ENCODE assay signal across 9 mouse cellular contexts in the genomic region with DNA sequence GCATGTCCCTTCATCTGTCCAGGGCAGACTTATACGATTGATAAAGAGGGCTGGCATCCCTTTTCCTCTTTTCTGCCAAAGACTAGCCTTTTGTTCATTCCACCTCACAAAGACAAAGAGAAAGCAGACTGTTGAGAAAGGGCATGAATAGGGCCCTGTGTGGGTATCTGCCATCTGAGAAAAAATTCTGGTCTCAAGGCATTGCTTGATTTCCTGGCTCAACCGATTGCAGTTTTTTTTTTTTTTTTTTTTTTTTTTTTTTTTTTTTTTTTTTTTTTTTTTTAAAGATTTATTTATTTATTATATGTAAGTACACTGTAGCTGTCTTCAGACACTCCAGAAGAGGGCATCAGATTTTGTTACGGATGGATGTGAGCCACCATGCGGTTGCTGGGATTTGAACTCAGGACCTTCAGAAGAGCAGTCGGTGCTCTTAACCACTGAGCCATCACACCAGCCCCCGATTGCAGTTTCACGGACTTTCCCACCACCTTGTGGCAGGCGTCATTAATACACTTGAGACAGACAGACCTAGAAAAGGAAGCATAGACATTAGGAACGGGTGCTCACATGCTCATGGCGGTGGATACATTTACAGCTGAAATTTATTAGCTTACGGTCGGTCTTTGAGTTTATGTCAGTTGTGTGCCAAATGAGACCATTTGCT. TPM values are rescaled to one million over a fixed set of nuclear protein-coding genes. Genes with fewer than 3 reads are reported as not detected.
DNase-seq lines count a peak whose midpoint lies in the region; ATAC-seq and TF ChIP-seq lines count a peak whose summit lies in the region.
"Not testable (repeated sequence)": the region's sequence is repeated elsewhere in the genome, so short reads cannot be mapped to it uniquely, and the experiment has no call there.
"Had no signal": no experiment of that assay in that cellular context is flagged by ENCODE, and none has a peak within 500 bp of the region (broad histone marks: within the 10 kb centered on the region; RNA-seq: fewer than 3 reads in every experiment).

No protein-coding gene starts in this region.

- H3K4me1 ChIP-seq in MEL (ENCODE audit: control insufficient read depth in 1 of 2, insufficient read depth in 2 of 2, low read length in 2 of 2), result peaks cover 2 to 14% of the 10 kb centered on the region in 2 experiments; a peak in 1 of 4 replicates
- H3K4me1 ChIP-seq in forebrain, postnatal 0 days (ENCODE audit: insufficient read depth), result peaks cover 10% of the 10 kb centered on the region; the same call in 1 of the 2 replicates
- H3K4me1 ChIP-seq in hindbrain, embryonic 15.5 days (replicated peaks), result peaks cover 26% of the 10 kb centered on the region
- H3K4me1 ChIP-seq in limb, embryonic 10.5 days, result peaks cover 18% of the 10 kb centered on the region
- H3K4me1 ChIP-seq in neural tube, embryonic 14.5 days (ENCODE audit: control insufficient read depth, insufficient read depth, low read length), result peaks cover 12% of the 10 kb centered on the region

- peak; percentile 90 for DNase-seq in MEL (ENCODE audit: low read depth, low spot score)
- DNase-seq in cerebellum, postnatal 36 days, result peak; percentile 49 to 55
- not testable (repeated sequence) for DNase-seq in forebrain, postnatal 0 days; limb, embryonic 10.5 days (ENCODE audit: low spot score)
- peak; percentile 72 for DNase-seq in lung, postnatal 14 days
- DNase-seq in thymus, postnatal 4 days, result peak; percentile 82

- H3K27me3 ChIP-seq in MEL (ENCODE audit: control insufficient read depth in 1 of 2, insufficient read depth in 2 of 2, low read length in 2 of 2); forebrain, postnatal 0 days (ENCODE audit: insufficient read depth, low read length); hindbrain, embryonic 15.5 days; limb, embryonic 10.5 days (ENCODE audit: low read depth, poor library complexity, severe bottlenecking); neural tube, embryonic 14.5 days (ENCODE audit: control insufficient read depth, insufficient read depth, low read length): not testable (repeated sequence)

- TF ChIP-seq CTCF in MEL (IDR thresholded peaks at IDR 0.05 in 2 of 3, conservative IDR thresholded peaks at IDR 0.05 in 1 of 3; ENCODE audit: control insufficient read depth in 1 of 3, insufficient read depth in 1 of 3, low read depth in 2 of 3, low read length in 3 of 3, poor library complexity in 1 of 3, severe bottlenecking in 1 of 3), result peak; percentile 38 to 72 (median 59)
- TF ChIP-seq CTCF in forebrain, postnatal 0 days (IDR thresholded peaks at IDR 0.05; ENCODE audit: low read depth), result peak; percentile 37

- TF ChIP-seq EP300 in MEL (IDR thresholded peaks at IDR 0.05; ENCODE audit: low read depth in 1 of 2, low read length in 2 of 2), result not testable (repeated sequence)

- 61% methylated on average over 12 of the region's 12 CpGs for WGBS in forebrain, postnatal 0 days
- WGBS in hindbrain, embryonic 15.5 days, result 59% methylated on average over 12 of the region's 12 CpGs
- WGBS in limb, embryonic 10.5 days, result 68% methylated on average over 12 of the region's 12 CpGs
- 53% methylated on average over 11 of the region's 12 CpGs for WGBS in neural tube, embryonic 14.5 days

- TF ChIP-seq POLR2A in MEL (IDR thresholded peaks at IDR 0.05; ENCODE audit: control insufficient read depth in 1 of 2, insufficient read depth in 1 of 2, low read depth in 1 of 2, low read length in 2 of 2, poor library complexity in 1 of 2), result not testable (repeated sequence)

- not testable (repeated sequence) for H3K9me3 ChIP-seq in MEL (replicated peaks; ENCODE audit: insufficient read depth, low read length); forebrain, postnatal 0 days (ENCODE audit: low read length); hindbrain, embryonic 15.5 days; limb, embryonic 10.5 days (replicated peaks); neural tube, embryonic 14.5 days (ENCODE audit: control insufficient read depth, low read length)

- H3K4me2 ChIP-seq in forebrain, postnatal 0 days (ENCODE audit: low read depth), result peak overlapping the region; percentile 98
- peak overlapping the region; percentile 93 for H3K4me2 ChIP-seq in hindbrain, embryonic 15.5 days
- H3K4me2 ChIP-seq in neural tube, embryonic 14.5 days (ENCODE audit: low read depth, low read length), result peak overlapping the region; percentile 99

- peak overlapping the region; percentile 96 for H3K9ac ChIP-seq in MEL (ENCODE audit: control insufficient read depth, low read depth, low read length, poor library complexity, severe bottlenecking)
- peak overlapping the region; percentile 92 for H3K9ac ChIP-seq in forebrain, postnatal 0 days
- H3K9ac ChIP-seq in hindbrain, embryonic 15.5 days, result peak overlapping the region; percentile 83
- peak overlapping the region; percentile 80; the same call in 1 of the 2 replicates for H3K9ac ChIP-seq in neural tube, embryonic 14.5 days (replicated peaks; ENCODE audit: low read depth, low read length)

- TF ChIP-seq RAD21 in MEL (IDR thresholded peaks at IDR 0.05; ENCODE audit: low read depth, low read length), result peak; percentile 81

- peak overlapping the region; percentile 87 to 97 for H3K4me3 ChIP-seq in MEL (ENCODE audit: control insufficient read depth in 1 of 2, insufficient read depth in 1 of 2, low read depth in 2 of 2, low read length in 2 of 2)
- peak overlapping the region; percentile 94 for H3K4me3 ChIP-seq in forebrain, postnatal 0 days (ENCODE audit: low read depth, low read length)
- H3K4me3 ChIP-seq in hindbrain, embryonic 15.5 days, result peak overlapping the region; percentile 81
- peak overlapping the region; percentile 79 for H3K4me3 ChIP-seq in limb, embryonic 10.5 days
- peak overlapping the region; percentile 98 for H3K4me3 ChIP-seq in neural tube, embryonic 14.5 days (ENCODE audit: low read depth, low read length)

- peaks cover 20% of the 10 kb centered on the region for H3K79me2 ChIP-seq in MEL (ENCODE audit: control insufficient read depth, insufficient read depth, low read length, poor library complexity)

- not testable (repeated sequence) for H3K27ac ChIP-seq in MEL (ENCODE audit: control insufficient read depth, low read depth, low read length); hindbrain, embryonic 15.5 days (replicated peaks); limb, embryonic 10.5 days; neural tube, embryonic 14.5 days (ENCODE audit: low read depth, low read length)
- H3K27ac ChIP-seq in forebrain, postnatal 0 days (ENCODE audit: low read depth, low read length), result 0 out of 2 replicates have a peak overlapping the region, but pooled peaks have one; percentile 82

- not testable (repeated sequence) for ATAC-seq in forebrain, postnatal 0 days; hindbrain, embryonic 15.5 days (ENCODE audit: low FRiP score, low read depth); neural tube, embryonic 14.5 days (ENCODE audit: low read depth)

- not testable (repeated sequence) for H3K36me3 ChIP-seq in MEL (ENCODE audit: control insufficient read depth in 1 of 2, insufficient read depth in 2 of 2, low read length in 2 of 2); forebrain, postnatal 0 days (ENCODE audit: insufficient read depth); hindbrain, embryonic 15.5 days; neural tube, embryonic 14.5 days (ENCODE audit: control insufficient read depth, insufficient read depth, low read length)
- peaks cover 14% of the 10 kb centered on the region for H3K36me3 ChIP-seq in limb, embryonic 10.5 days

RNA-seq across cellular contexts. Expression of a gene that starts 1.3 kb away (rescaled TPM):
- total RNA-seq in MEL (2012; rRNA removed), result 8.1 and 8.4 TPM in 2 replicates
- 10 to 100 TPM in 1 of 2 experiments, not detected in 1; 17.0 TPM for polyA plus RNA-seq in MEL (2012; ENCODE audit: insufficient read depth in 1 of 2, insufficient read length in 2 of 2, low read depth in 1 of 2, low replicate concordance in 2 of 2, missing spikeins in 1 of 2)
- 29.2 and 42.5 TPM in 2 replicates for total RNA-seq in forebrain, postnatal 0 days (2014; rRNA removed)
- polyA plus RNA-seq in forebrain, postnatal 0 days (2015; fragmentation: Nextera tagmentation; extraction: Ambion mirVana), result 22.7 and 27.7 TPM in 2 replicates
- 13.4 and 13.8 TPM in 2 replicates for polyA plus RNA-seq in hindbrain, embryonic 15.5 days (2015; fragmentation: Nextera tagmentation; extraction: Ambion mirVana)
- polyA plus RNA-seq in limb, embryonic 10.5 days (2016; fragmentation: Nextera tagmentation; extraction: Ambion mirVana), result 14.5 and 18.4 TPM in 2 replicates
- 11.0 and 11.2 TPM in 2 replicates for polyA plus RNA-seq in neural tube, embryonic 14.5 days (2014; fragmentation: Nextera tagmentation; extraction: Ambion mirVana)

RNA-seq across cellular contexts. Expression of a gene that starts 5.8 kb away (rescaled TPM):
- 26.1 and 32.9 TPM in 2 replicates for total RNA-seq in MEL (2012; rRNA removed)
- 10 to 100 TPM in 1 of 2 experiments, not detected in 1; 50.8 TPM for polyA plus RNA-seq in MEL (2012; ENCODE audit: insufficient read depth in 1 of 2, insufficient read length in 2 of 2, low read depth in 1 of 2, low replicate concordance in 2 of 2, missing spikeins in 1 of 2)
- 15.2 and 18.1 TPM in 2 replicates for total RNA-seq in forebrain, postnatal 0 days (2014; rRNA removed)
- polyA plus RNA-seq in forebrain, postnatal 0 days (2015; fragmentation: Nextera tagmentation; extraction: Ambion mirVana), result 16.4 and 18.8 TPM in 2 replicates
- polyA plus RNA-seq in hindbrain, embryonic 15.5 days (2015; fragmentation: Nextera tagmentation; extraction: Ambion mirVana), result 17.1 and 21.5 TPM in 2 replicates
- 8.7 and 9.7 TPM in 2 replicates for polyA plus RNA-seq in limb, embryonic 10.5 days (2016; fragmentation: Nextera tagmentation; extraction: Ambion mirVana)
- 11.5 and 12.3 TPM in 2 replicates for polyA plus RNA-seq in neural tube, embryonic 14.5 days (2014; fragmentation: Nextera tagmentation; extraction: Ambion mirVana)

RNA-seq across cellular contexts. Expression of a gene that starts 9.9 kb away (rescaled TPM):
- total RNA-seq in MEL (2012; rRNA removed), result 8.2 and 11.5 TPM in 2 replicates
- 1 to 10 TPM in 1 of 2 experiments, not detected in 1; 4.8 TPM for polyA plus RNA-seq in MEL (2012; ENCODE audit: insufficient read depth in 1 of 2, insufficient read length in 2 of 2, low read depth in 1 of 2, low replicate concordance in 2 of 2, missing spikeins in 1 of 2)
- 10.1 and 12.8 TPM in 2 replicates for total RNA-seq in forebrain, postnatal 0 days (2014; rRNA removed)
- polyA plus RNA-seq in forebrain, postnatal 0 days (2015; fragmentation: Nextera tagmentation; extraction: Ambion mirVana), result 3.0 and 3.1 TPM in 2 replicates
- 4.9 and 6.3 TPM in 2 replicates for polyA plus RNA-seq in hindbrain, embryonic 15.5 days (2015; fragmentation: Nextera tagmentation; extraction: Ambion mirVana)
- polyA plus RNA-seq in limb, embryonic 10.5 days (2016; fragmentation: Nextera tagmentation; extraction: Ambion mirVana), result 6.5 and 7.8 TPM in 2 replicates
- polyA plus RNA-seq in neural tube, embryonic 14.5 days (2014; fragmentation: Nextera tagmentation; extraction: Ambion mirVana), result 5.0 and 7.1 TPM in 2 replicates

RNA-seq across cellular contexts. Expression of a gene that starts 14.3 kb away (rescaled TPM):
- 0.15 and 0.26 TPM in 2 replicates for total RNA-seq in MEL (2012; rRNA removed)
- under 1 TPM in 1 of 2 experiments, not detected in 1; 0.19 TPM for polyA plus RNA-seq in MEL (2012; ENCODE audit: insufficient read depth in 1 of 2, insufficient read length in 2 of 2, low read depth in 1 of 2, low replicate concordance in 2 of 2, missing spikeins in 1 of 2)
- not detected in 2 replicates for total RNA-seq in forebrain, postnatal 0 days (2014; rRNA removed)
- not detected in 2 replicates for polyA plus RNA-seq in forebrain, postnatal 0 days (2015; fragmentation: Nextera tagmentation; extraction: Ambion mirVana)
- 0.23 TPM in 1 of 2 replicates, not detected in the other for polyA plus RNA-seq in hindbrain, embryonic 15.5 days (2015; fragmentation: Nextera tagmentation; extraction: Ambion mirVana)
- polyA plus RNA-seq in limb, embryonic 10.5 days (2016; fragmentation: Nextera tagmentation; extraction: Ambion mirVana), result 0.25 TPM in 1 of 2 replicates, not detected in the other
- 0.33 and 0.45 TPM in 2 replicates for polyA plus RNA-seq in neural tube, embryonic 14.5 days (2014; fragmentation: Nextera tagmentation; extraction: Ambion mirVana)
- total RNA-seq: adrenal gland, adult 8-10 months had no signal

RNA-seq across cellular contexts. Expression of a gene that starts 14.5 kb away (rescaled TPM):
- total RNA-seq in MEL (2012; rRNA removed), result 6.0 and 7.4 TPM in 2 replicates
- 10 to 100 TPM in 1 of 2 experiments, not detected in 1; 21.8 TPM for polyA plus RNA-seq in MEL (2012; ENCODE audit: insufficient read depth in 1 of 2, insufficient read length in 2 of 2, low read depth in 1 of 2, low replicate concordance in 2 of 2, missing spikeins in 1 of 2)
- total RNA-seq in forebrain, postnatal 0 days (2014; rRNA removed), result 77.6 and 84.1 TPM in 2 replicates
- 193 and 205 TPM in 2 replicates for polyA plus RNA-seq in forebrain, postnatal 0 days (2015; fragmentation: Nextera tagmentation; extraction: Ambion mirVana)
- polyA plus RNA-seq in hindbrain, embryonic 15.5 days (2015; fragmentation: Nextera tagmentation; extraction: Ambion mirVana), result 145 and 177 TPM in 2 replicates
- 3.8 and 5.7 TPM in 2 replicates for polyA plus RNA-seq in limb, embryonic 10.5 days (2016; fragmentation: Nextera tagmentation; extraction: Ambion mirVana)
- polyA plus RNA-seq in neural tube, embryonic 14.5 days (2014; fragmentation: Nextera tagmentation; extraction: Ambion mirVana), result 147 and 191 TPM in 2 replicates
